Mouse (Mus musculus) colon, adult 2 months (tissue): ENCODE data around the gene Unc45b. TPM values are rescaled to one million over a fixed set of nuclear protein-coding genes. Genes with fewer than 3 reads are reported as not detected.

Source experiments
- polyA plus RNA-seq: library from polyadenylated mRNA; depleted of rRNA; stranded (reverse); fragments of >200 nt; gene quantifications from 2 replicates; pipeline ENCODE4 v1.2.3, GENCODE M21; 2012; rRNA removed

The Unc45b gene
- 1.0 and 1.6 TPM in 2 replicates for polyA plus RNA-seq

GRCm38 (mm10) chr11:82910250-82910649 lies at the start of gene Unc45b:
Gene Unc45b (plus strand): TSS chr11:82910550.

GRCm38 (mm10) chr11:82871031-82871446 lies 39.3 kb upstream of the Unc45b start, which contains the start of gene Rffl:
Gene Rffl (minus strand): TSS chr11:82871210.

GRCm38 (mm10) chr11:82890342-82890762 lies 20.0 kb upstream of the Unc45b start, which contains the start of gene Rad51d:
Gene Rad51d (minus strand): TSS chr11:82890614.

GRCm38 (mm10) chr11:82891936-82892335 lies 18.4 kb upstream of the Unc45b start, which contains the start of gene Fndc8:
Gene Fndc8 (plus strand): TSS chr11:82892124.

GRCm38 (mm10) chr11:82907651-82908607 lies 2.4 kb upstream of the Unc45b start, which contains the start of gene Nle1:
Gene Nle1 (minus strand): TSS chr11:82908411.

GRCm38 (mm10) chr11:82950736-82951481 lies 40.6 kb downstream of the Unc45b start, which contains the start of gene Slfn5:
Gene Slfn5 (plus strand): TSS chr11:82951349.

GRCm38 (mm10) chr11:82991469-82992166 lies 81.3 kb downstream of the Unc45b start, which contains the start of gene Slfn9:
Gene Slfn9 (minus strand): TSS chr11:82991830.

Other genes with a start within 250 kb of the Unc45b start
- 0.17 TPM in 1 of 2 replicates, not detected in the other for gene Cct6b, start 146.2 kb upstream of the Unc45b start, polyA plus RNA-seq
- gene Zfp830, start 146.2 kb upstream of the Unc45b start, polyA plus RNA-seq, result 5.2 and 7.0 TPM in 2 replicates
- 9.1 and 11.4 TPM in 2 replicates for gene Lig3, start 129.4 kb upstream of the Unc45b start, polyA plus RNA-seq
- gene Rffl, start 39.3 kb upstream of the Unc45b start, polyA plus RNA-seq, result 17.8 and 21.8 TPM in 2 replicates
- gene Rad51d, start 19.9 kb upstream of the Unc45b start, polyA plus RNA-seq, result 16.4 and 16.5 TPM in 2 replicates
- 0.47 and 0.56 TPM in 2 replicates for gene Fndc8, start 18.4 kb upstream of the Unc45b start, polyA plus RNA-seq
- gene Nle1, start 2.1 kb upstream of the Unc45b start, polyA plus RNA-seq, result 35.4 and 36.8 TPM in 2 replicates
- gene Slfn5, start 40.8 kb downstream of the Unc45b start, polyA plus RNA-seq, result 0.74 and 2.1 TPM in 2 replicates
- 0.97 and 1.2 TPM in 2 replicates for gene Slfn9, start 81.3 kb downstream of the Unc45b start, polyA plus RNA-seq
- gene Slfn8, start 110.3 kb downstream of the Unc45b start, polyA plus RNA-seq, result 0.23 and 0.30 TPM in 2 replicates
- 2.1 and 2.2 TPM in 2 replicates for gene Slfn2, start 154.6 kb downstream of the Unc45b start, polyA plus RNA-seq
- 0.15 and 0.20 TPM in 2 replicates for gene Slfn1, start 206.3 kb downstream of the Unc45b start, polyA plus RNA-seq